In genomic region chr6:145539568-145539859, GRCm38 (mm10) we compare ENCODE assay signal across 14 mouse cellular contexts.
DNase-seq lines count a peak whose midpoint lies in the region; ATAC-seq and TF ChIP-seq lines count a peak whose summit lies in the region.
"Had no signal": no experiment of that assay in that cellular context is flagged by ENCODE, and none has a peak within 500 bp of the region (broad histone marks: within the 10 kb centered on the region; RNA-seq: fewer than 3 reads in every experiment).

No protein-coding gene starts in this region.

- TF ChIP-seq CTCF in intestine, postnatal 0 days (IDR thresholded peaks at IDR 0.05; ENCODE audit: low read depth), result no peak

- no peak for ATAC-seq in intestine, embryonic 15.5 days
- ATAC-seq in intestine, postnatal 0 days, result no peak
- no peak for ATAC-seq in neural tube, embryonic 11.5 days (ENCODE audit: insufficient read depth, low FRiP score, low TSS enrichment)
- ATAC-seq: forebrain, embryonic 13.5 days had no signal

- H3K4me2 ChIP-seq in intestine, embryonic 15.5 days (replicated peaks), result no peak overlapping the region
- no peak overlapping the region for H3K4me2 ChIP-seq in intestine, postnatal 0 days (replicated peaks; ENCODE audit: low read depth)
- H3K4me2 ChIP-seq in neural tube, embryonic 11.5 days (ENCODE audit: low read depth), result no peak overlapping the region
- H3K4me2 ChIP-seq: forebrain, embryonic 13.5 days; heart, embryonic 13.5 days; liver, embryonic 13.5 days had no signal

- H3K36me3 ChIP-seq in intestine, embryonic 15.5 days, result no peaks in the 10 kb centered on the region
- no peaks in the 10 kb centered on the region for H3K36me3 ChIP-seq in intestine, postnatal 0 days (ENCODE audit: control insufficient read depth, insufficient read depth)
- H3K36me3 ChIP-seq in neural tube, embryonic 11.5 days (ENCODE audit: control insufficient read depth, insufficient read depth, low read length), result no peaks in the 10 kb centered on the region
- H3K36me3 ChIP-seq: G1E; heart, embryonic 13.5 days; liver, embryonic 13.5 days had no signal

- WGBS in intestine, embryonic 15.5 days, result 37% methylated on average over 6 of the region's 6 CpGs
- 56% methylated on average over 6 of the region's 6 CpGs for WGBS in intestine, postnatal 0 days
- WGBS in neural tube, embryonic 11.5 days, result 37% methylated on average over 6 of the region's 6 CpGs

- no peak overlapping the region for H3K9ac ChIP-seq in intestine, embryonic 15.5 days
- no peak overlapping the region for H3K9ac ChIP-seq in intestine, postnatal 0 days (ENCODE audit: low read depth, low read length)
- no peak overlapping the region for H3K9ac ChIP-seq in neural tube, embryonic 11.5 days (ENCODE audit: low read length)
- H3K9ac ChIP-seq: forebrain, embryonic 13.5 days; heart, embryonic 13.5 days; liver, embryonic 13.5 days had no signal

- peak; percentile 40 for DNase-seq in forelimb bud, embryonic 11.5 days (ENCODE audit: low read depth, low spot score)
- peak; percentile 35 for DNase-seq in neural tube, embryonic 11.5 days (ENCODE audit: low spot score)
- DNase-seq in ovary, postnatal 14 days (ENCODE audit: low spot score), result no peak
- DNase-seq in gastrocnemius, postnatal 14 days, result no peak
- DNase-seq: cerebellum, adult 11 months; gastrocnemius, postnatal 10 days; liver, embryonic 13.5 days; thymus, adult 18-20 months had no signal

- H3K4me1 ChIP-seq in intestine, embryonic 15.5 days (replicated peaks), result peaks cover 11% of the 10 kb centered on the region; the same call in 1 of the 2 replicates
- no peaks in the 10 kb centered on the region for H3K4me1 ChIP-seq in intestine, postnatal 0 days (replicated peaks; ENCODE audit: control insufficient read depth, insufficient read depth, low read length)
- peaks cover 15% of the 10 kb centered on the region for H3K4me1 ChIP-seq in brown adipose tissue, adult 24 weeks (ENCODE audit: control insufficient read depth, insufficient read depth, insufficient read length, low read length)
- H3K4me1 ChIP-seq in neural tube, embryonic 11.5 days (ENCODE audit: control insufficient read depth, insufficient read depth, low read length), result peaks cover 11% of the 10 kb centered on the region; the same call in 1 of the 2 replicates
- H3K4me1 ChIP-seq: forebrain, embryonic 13.5 days had no signal

- intact Hi-C loops in gastrocnemius, postnatal 14 days (cut with DNase I; ENCODE audit: low total_unique reads), result no loop called here

- no peaks in the 10 kb centered on the region for H3K9me3 ChIP-seq in intestine, embryonic 15.5 days
- H3K9me3 ChIP-seq in intestine, postnatal 0 days (ENCODE audit: control insufficient read depth), result no peaks in the 10 kb centered on the region; the same call in 1 of the 2 replicates
- H3K9me3 ChIP-seq in neural tube, embryonic 11.5 days (ENCODE audit: control insufficient read depth, low read length), result peaks cover 3% of the 10 kb centered on the region; the same call in 1 of the 2 replicates

- peak overlapping the region; percentile 51; the same call in 1 of the 2 replicates for H3K27ac ChIP-seq in intestine, embryonic 15.5 days
- H3K27ac ChIP-seq in intestine, postnatal 0 days (ENCODE audit: low read depth, low read length), result no peak overlapping the region
- peak overlapping the region; percentile 43 for H3K27ac ChIP-seq in brown adipose tissue, adult 24 weeks (replicated peaks; ENCODE audit: low read depth, low read length)
- 0 out of 2 replicates have a peak overlapping the region, but pooled peaks have one; percentile 62 for H3K27ac ChIP-seq in neural tube, embryonic 11.5 days (ENCODE audit: low read depth, low read length)
- H3K27ac ChIP-seq: forebrain, embryonic 13.5 days; heart, embryonic 13.5 days; liver, embryonic 13.5 days had no signal

- H3K27me3 ChIP-seq in intestine, embryonic 15.5 days (replicated peaks), result no peaks in the 10 kb centered on the region
- H3K27me3 ChIP-seq in intestine, postnatal 0 days (replicated peaks; ENCODE audit: control insufficient read depth, insufficient read depth, low read length), result no peaks in the 10 kb centered on the region
- H3K27me3 ChIP-seq in neural tube, embryonic 11.5 days (ENCODE audit: control insufficient read depth, insufficient read depth, low read length), result no peaks in the 10 kb centered on the region
- H3K27me3 ChIP-seq: forebrain, embryonic 13.5 days; heart, embryonic 13.5 days; liver, embryonic 13.5 days had no signal

- no peak overlapping the region for H3K4me3 ChIP-seq in intestine, embryonic 15.5 days (replicated peaks)
- H3K4me3 ChIP-seq in intestine, postnatal 0 days (ENCODE audit: low read depth, low read length), result no peak overlapping the region
- H3K4me3 ChIP-seq in brown adipose tissue, adult 24 weeks (ENCODE audit: insufficient read depth, low read depth, low read length), result no peak overlapping the region
- no peak overlapping the region for H3K4me3 ChIP-seq in neural tube, embryonic 11.5 days (ENCODE audit: low read depth, low read length)
- H3K4me3 ChIP-seq: forebrain, embryonic 13.5 days; heart, embryonic 13.5 days; liver, embryonic 13.5 days had no signal

Comparison
In these comparisons a context has a peak if more than half of its experiments do, and no peak if none do; other contexts are left out.
1. DNase-seq: peak in forelimb bud, embryonic 11.5 days (single experiment) and neural tube, embryonic 11.5 days (single experiment); none in ovary, postnatal 14 days (single experiment) and gastrocnemius, postnatal 14 days (single experiment).